Mouse (Mus musculus): ENCODE results near the gene Slc17a2.
A peak's percentile ranks its signal among the peaks of the same experiment; 100 is the strongest.

DNA sequence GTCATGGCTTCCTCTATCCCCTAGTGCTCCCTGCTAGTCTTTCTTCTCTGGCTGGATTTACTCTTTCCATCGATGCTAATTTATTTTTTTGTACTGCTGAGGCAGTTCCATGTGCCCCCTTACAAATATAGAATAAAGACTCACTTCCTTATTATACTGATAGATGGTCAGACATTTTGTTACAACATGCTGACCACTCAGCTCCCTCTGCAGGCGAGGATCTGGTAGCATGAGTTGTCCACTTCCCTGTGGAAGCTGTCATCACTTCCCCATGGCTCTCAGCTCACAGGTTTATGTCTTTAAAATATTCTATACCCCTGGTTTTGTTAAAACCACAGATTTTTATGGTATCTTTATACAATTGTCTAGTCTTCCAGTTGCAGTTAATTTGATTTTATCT is 9.4 kb downstream of the Slc17a2 start:
- peak; percentile 60 for TF ChIP-seq CTCF (IDR thresholded peaks at IDR 0.05; ENCODE audit: low read depth)
- TF ChIP-seq EP300 (IDR thresholded peaks at IDR 0.05; ENCODE audit: low read depth), result no peak
